Mouse (Mus musculus): ENCODE data around the gene H2al1m. TPM values are rescaled to one million over a fixed set of nuclear protein-coding genes. Genes with fewer than 3 reads are reported as not detected.
"Not testable (repeated sequence)": the region's sequence is repeated elsewhere in the genome, so short reads cannot be mapped to it uniquely, and the experiment has no call there.

Gene H2al1m
- polyA plus RNA-seq, 1 experiment from 2014 or later: not detected

- H3K4me1 ChIP-seq: no peaks in the 10 kb centered on the region
- peak within 1 kb of the TSS; percentile 64 for H3K4me3 ChIP-seq
- DNase-seq (ENCODE audit: low spot score): peak; percentile 67
- no peaks in the 10 kb centered on the region for H3K36me3 ChIP-seq
- WGBS: 11% methylated on average over 88 of the region's 94 CpGs
- no peaks in the 10 kb centered on the region; the same call in 1 of the 2 replicates for H3K9me3 ChIP-seq (replicated peaks)
- H3K27ac ChIP-seq (replicated peaks): peak within 1 kb of the TSS; percentile 80
- H3K27me3 ChIP-seq (ENCODE audit: low read depth, poor library complexity, severe bottlenecking): no peaks in the 10 kb centered on the region
Observed at GRCm38 (mm10) chrX:9272460-9273361, 10.9 kb upstream of the H2al1m start, which contains the start of gene Xk. Xk (plus strand) TSS chrX:9272756.

- Histone ChIP-seq H3K36me3 (no peaks in the 10 kb centered on the region), H3K4me3 (peak overlapping the region; percentile 64), H3K27me3 (ENCODE audit: low read depth, poor library complexity, severe bottlenecking) (no peaks in the 10 kb centered on the region), H3K27ac (replicated peaks) (no peak overlapping the region), H3K9me3 (replicated peaks) (no peaks in the 10 kb centered on the region; the same call in 1 of the 2 replicates), H3K4me1 (no peaks in the 10 kb centered on the region)
- DNase-seq (ENCODE audit: low spot score): no peak
- 55% methylated on average over 12 of the region's 12 CpGs for WGBS
Observed at GRCm38 (mm10) chrX:9273377-9274002, 10.1 kb upstream of the H2al1m start.

- no peak for DNase-seq (ENCODE audit: low spot score)
- Histone ChIP-seq H3K27me3 (ENCODE audit: low read depth, poor library complexity, severe bottlenecking) (no peaks in the 10 kb centered on the region), H3K27ac (replicated peaks) (no peak overlapping the region), H3K4me1 (no peaks in the 10 kb centered on the region), H3K4me3 (no peak overlapping the region), H3K36me3 (no peaks in the 10 kb centered on the region), H3K9me3 (replicated peaks) (no peaks in the 10 kb centered on the region; the same call in 1 of the 2 replicates)
- WGBS: 83% methylated on average over 8 of the region's 8 CpGs
Observed at GRCm38 (mm10) chrX:9274321-9274720, 9.2 kb upstream of the H2al1m start.

- not testable (repeated sequence) for H3K27ac ChIP-seq (replicated peaks); DNase-seq (ENCODE audit: low spot score); H3K4me1 ChIP-seq; H3K9me3 ChIP-seq (replicated peaks); H3K4me3 ChIP-seq; H3K27me3 ChIP-seq (ENCODE audit: low read depth, poor library complexity, severe bottlenecking); H3K36me3 ChIP-seq
- 89% methylated on average over 4 of the region's 4 CpGs for WGBS
Observed at GRCm38 (mm10) chrX:9293140-9293829, 9.7 kb downstream of the H2al1m start.

GRCm38 (mm10) chrX:9298413-9298864 lies 14.9 kb downstream of the H2al1m start:
- no peaks in the 10 kb centered on the region for H3K36me3 ChIP-seq
- no peaks in the 10 kb centered on the region for H3K4me1 ChIP-seq
- no peak overlapping the region for H3K4me3 ChIP-seq
- WGBS: 93% methylated on average over 5 of the region's 5 CpGs
- no peaks in the 10 kb centered on the region for H3K9me3 ChIP-seq (replicated peaks)
- no peak for DNase-seq (ENCODE audit: low spot score)
- H3K27me3 ChIP-seq (ENCODE audit: low read depth, poor library complexity, severe bottlenecking): no peaks in the 10 kb centered on the region
- H3K27ac ChIP-seq (replicated peaks): no peak overlapping the region

- Histone ChIP-seq H3K4me3 (no peak overlapping the region), H3K27ac (replicated peaks) (no peak overlapping the region), H3K9me3 (replicated peaks) (no peaks in the 10 kb centered on the region), H3K36me3 (no peaks in the 10 kb centered on the region), H3K27me3 (ENCODE audit: low read depth, poor library complexity, severe bottlenecking) (no peaks in the 10 kb centered on the region), H3K4me1 (no peaks in the 10 kb centered on the region)
- DNase-seq (ENCODE audit: low spot score): no peak
- WGBS: 87% methylated on average over 5 of the region's 5 CpGs
Observed at GRCm38 (mm10) chrX:9302791-9303190, 19.2 kb downstream of the H2al1m start.

- Histone ChIP-seq H3K27ac (replicated peaks) (no peak overlapping the region), H3K27me3 (ENCODE audit: low read depth, poor library complexity, severe bottlenecking) (no peaks in the 10 kb centered on the region), H3K9me3 (replicated peaks) (no peaks in the 10 kb centered on the region), H3K36me3 (no peaks in the 10 kb centered on the region), H3K4me1 (no peaks in the 10 kb centered on the region), H3K4me3 (no peak overlapping the region)
- WGBS: 72% methylated on average over 1 of the region's 1 CpGs
- DNase-seq (ENCODE audit: low spot score): no peak
Observed at GRCm38 (mm10) chrX:9303455-9303854, 19.9 kb downstream of the H2al1m start.

GRCm38 (mm10) chrX:9316457-9316856 lies 32.9 kb downstream of the H2al1m start:
- H3K4me1 ChIP-seq; DNase-seq (ENCODE audit: low spot score); H3K27me3 ChIP-seq (ENCODE audit: low read depth, poor library complexity, severe bottlenecking); H3K4me3 ChIP-seq; H3K9me3 ChIP-seq (replicated peaks); H3K36me3 ChIP-seq; H3K27ac ChIP-seq (replicated peaks): not testable (repeated sequence)

GRCm38 (mm10) chrX:9327954-9328353 lies 44.4 kb downstream of the H2al1m start:
- not testable (repeated sequence) for H3K27me3 ChIP-seq (ENCODE audit: low read depth, poor library complexity, severe bottlenecking); H3K4me1 ChIP-seq; H3K36me3 ChIP-seq; DNase-seq (ENCODE audit: low spot score); H3K27ac ChIP-seq (replicated peaks); H3K9me3 ChIP-seq (replicated peaks); H3K4me3 ChIP-seq
- 91% methylated on average over 26 of the region's 26 CpGs for WGBS

- 87% methylated on average over 12 of the region's 12 CpGs for WGBS
- not testable (repeated sequence) for H3K4me1 ChIP-seq; H3K27me3 ChIP-seq (ENCODE audit: low read depth, poor library complexity, severe bottlenecking); H3K27ac ChIP-seq (replicated peaks); H3K9me3 ChIP-seq (replicated peaks); H3K4me3 ChIP-seq; DNase-seq (ENCODE audit: low spot score); H3K36me3 ChIP-seq
Observed at GRCm38 (mm10) chrX:9332366-9332962, 48.9 kb downstream of the H2al1m start.

GRCm38 (mm10) chrX:9333035-9333434 lies 49.5 kb downstream of the H2al1m start:
- DNase-seq (ENCODE audit: low spot score); H3K4me3 ChIP-seq; H3K9me3 ChIP-seq (replicated peaks); H3K4me1 ChIP-seq; H3K36me3 ChIP-seq; H3K27ac ChIP-seq (replicated peaks); H3K27me3 ChIP-seq (ENCODE audit: low read depth, poor library complexity, severe bottlenecking): not testable (repeated sequence)
- WGBS: 40% methylated on average over 2 of the region's 2 CpGs
